Mouse (Mus musculus) testis, adult 2 months (tissue): ENCODE results near the gene Elmo1. TPM values are rescaled to one million over a fixed set of nuclear protein-coding genes. Genes with fewer than 3 reads are reported as not detected.

ENCODE experiments used
- H3K27ac ChIP-seq: fragments of 200-500 bp; 2 replicates; pipeline ENCODE4 v1.5.1; 2012; ENCODE audit warnings: low read depth, low read length; ENCODE audit not compliant: control insufficient read depth, insufficient read depth
- H3K27me3 ChIP-seq: fragments of 200-500 bp; 2 replicates; pipeline ENCODE4 v1.6.1; 2012; ENCODE audit warnings: mild to moderate bottlenecking, low read length, moderate library complexity; ENCODE audit not compliant: control insufficient read depth, insufficient read depth
- H3K36me3 ChIP-seq: fragments of 200-500 bp; 2 replicates; pipeline ENCODE4 v1.6.1; 2012; ENCODE audit warnings: mild to moderate bottlenecking, low read length; ENCODE audit not compliant: control insufficient read depth, insufficient read depth
- H3K4me1 ChIP-seq: fragments of 200-500 bp; 2 replicates; pipeline ENCODE4 v1.6.1; 2012; ENCODE audit warnings: low read length; ENCODE audit not compliant: control insufficient read depth, insufficient read depth
- H3K4me3 ChIP-seq: fragments of 200-500 bp; 2 replicates; pipeline ENCODE4 v1.5.1; 2012; ENCODE audit warnings: low read depth, mild to moderate bottlenecking, low read length, moderate library complexity, mixed read lengths; ENCODE audit not compliant: control insufficient read depth
- CTCF ChIP-seq: fragments of 200-500 bp; IDR thresholded peaks from 2 replicates; pipeline ENCODE4 v1.5.1; 2012; ENCODE audit warnings: low read depth, mild to moderate bottlenecking, inconsistent platforms, low read length, moderate library complexity; ENCODE audit not compliant: control insufficient read depth, insufficient read depth, insufficient replicate concordance
- POLR2A ChIP-seq: fragments of 200-500 bp; IDR thresholded peaks from 2 replicates; pipeline ENCODE4 v1.6.1; 2012; ENCODE audit warnings: low read depth, mild to moderate bottlenecking, inconsistent platforms, low read length, moderate library complexity; ENCODE audit not compliant: control insufficient read depth
- polyA plus RNA-seq: library from polyadenylated mRNA; depleted of rRNA; stranded (reverse); fragments of >200 nt; gene quantifications from 2 replicates; pipeline ENCODE4 v1.2.3, GENCODE M21; 2012

The Elmo1 gene
- polyA plus RNA-seq, 1 experiment, result 17.9 TPM

- H3K36me3 ChIP-seq, result no peaks in the 10 kb centered on the region
- no peaks in the 10 kb centered on the region for H3K27me3 ChIP-seq
- no peaks in the 10 kb centered on the region for H3K4me1 ChIP-seq
- TF ChIP-seq POLR2A (no peak), CTCF (no peak)
- H3K27ac ChIP-seq, result no peak overlapping the region
- H3K4me3 ChIP-seq, result no peak overlapping the region
These were observed 172.8 kb downstream of the Elmo1 start for GRCm38 (mm10) chr13:20263173-20263572.

GRCm38 (mm10) chr13:20270148-20270547 is 179.8 kb downstream of the Elmo1 start:
- no peak overlapping the region for H3K27ac ChIP-seq
- TF ChIP-seq POLR2A, result no peak
- TF ChIP-seq CTCF, result no peak
- H3K36me3 ChIP-seq, result no peaks in the 10 kb centered on the region
- H3K4me3 ChIP-seq, result no peak overlapping the region
- no peaks in the 10 kb centered on the region for H3K27me3 ChIP-seq
- no peaks in the 10 kb centered on the region for H3K4me1 ChIP-seq

- no peaks in the 10 kb centered on the region for H3K27me3 ChIP-seq
- H3K4me3 ChIP-seq, result no peak overlapping the region
- no peaks in the 10 kb centered on the region for H3K4me1 ChIP-seq
- H3K27ac ChIP-seq, result no peak overlapping the region
- TF ChIP-seq POLR2A (no peak), CTCF (no peak)
- H3K36me3 ChIP-seq, result no peaks in the 10 kb centered on the region
These were observed 181.4 kb downstream of the Elmo1 start for GRCm38 (mm10) chr13:20271799-20272198.

- Histone ChIP-seq H3K27me3 (no peaks in the 10 kb centered on the region), H3K27ac (no peak overlapping the region), H3K4me1 (no peaks in the 10 kb centered on the region), H3K4me3 (no peak overlapping the region), H3K36me3 (no peaks in the 10 kb centered on the region)
- TF ChIP-seq POLR2A (no peak), CTCF (peak; percentile 45; the same call in 1 of the 2 replicates)
These were observed 182.2 kb downstream of the Elmo1 start for GRCm38 (mm10) chr13:20272562-20272961.

- no peaks in the 10 kb centered on the region for H3K27me3 ChIP-seq
- no peak overlapping the region for H3K4me3 ChIP-seq
- TF ChIP-seq CTCF (no peak), POLR2A (no peak)
- no peaks in the 10 kb centered on the region for H3K36me3 ChIP-seq
- no peak overlapping the region for H3K27ac ChIP-seq
- H3K4me1 ChIP-seq, result no peaks in the 10 kb centered on the region
These were observed 189.5 kb downstream of the Elmo1 start for GRCm38 (mm10) chr13:20279889-20280288.

- TF ChIP-seq CTCF, result no peak
- TF ChIP-seq POLR2A, result no peak
- Histone ChIP-seq H3K36me3 (no peaks in the 10 kb centered on the region), H3K4me3 (no peak overlapping the region), H3K4me1 (no peaks in the 10 kb centered on the region), H3K27me3 (no peaks in the 10 kb centered on the region), H3K27ac (no peak overlapping the region)
These were observed 193.5 kb downstream of the Elmo1 start for GRCm38 (mm10) chr13:20283891-20284290.

- Histone ChIP-seq H3K4me3 (no peak overlapping the region), H3K4me1 (no peaks in the 10 kb centered on the region), H3K36me3 (no peaks in the 10 kb centered on the region), H3K27me3 (no peaks in the 10 kb centered on the region), H3K27ac (no peak overlapping the region)
- TF ChIP-seq CTCF (no peak), POLR2A (no peak)
These were observed 196.3 kb downstream of the Elmo1 start for GRCm38 (mm10) chr13:20286680-20287079.

- H3K4me3 ChIP-seq, result no peak overlapping the region
- no peaks in the 10 kb centered on the region for H3K36me3 ChIP-seq
- no peak overlapping the region for H3K27ac ChIP-seq
- H3K4me1 ChIP-seq, result no peaks in the 10 kb centered on the region
- no peak for TF ChIP-seq POLR2A
- TF ChIP-seq CTCF, result no peak
- no peaks in the 10 kb centered on the region for H3K27me3 ChIP-seq
These were observed 198.0 kb downstream of the Elmo1 start for GRCm38 (mm10) chr13:20288393-20288792.

- H3K27ac ChIP-seq, result no peak overlapping the region
- TF ChIP-seq POLR2A (no peak), CTCF (no peak)
- no peak overlapping the region for H3K4me3 ChIP-seq
- no peaks in the 10 kb centered on the region for H3K36me3 ChIP-seq
- no peaks in the 10 kb centered on the region for H3K4me1 ChIP-seq
- no peaks in the 10 kb centered on the region for H3K27me3 ChIP-seq
These were observed 200.0 kb downstream of the Elmo1 start for GRCm38 (mm10) chr13:20290412-20290811.
